Mouse (Mus musculus): ENCODE results near the gene Lrrc28.

Gene Lrrc28

DNA sequence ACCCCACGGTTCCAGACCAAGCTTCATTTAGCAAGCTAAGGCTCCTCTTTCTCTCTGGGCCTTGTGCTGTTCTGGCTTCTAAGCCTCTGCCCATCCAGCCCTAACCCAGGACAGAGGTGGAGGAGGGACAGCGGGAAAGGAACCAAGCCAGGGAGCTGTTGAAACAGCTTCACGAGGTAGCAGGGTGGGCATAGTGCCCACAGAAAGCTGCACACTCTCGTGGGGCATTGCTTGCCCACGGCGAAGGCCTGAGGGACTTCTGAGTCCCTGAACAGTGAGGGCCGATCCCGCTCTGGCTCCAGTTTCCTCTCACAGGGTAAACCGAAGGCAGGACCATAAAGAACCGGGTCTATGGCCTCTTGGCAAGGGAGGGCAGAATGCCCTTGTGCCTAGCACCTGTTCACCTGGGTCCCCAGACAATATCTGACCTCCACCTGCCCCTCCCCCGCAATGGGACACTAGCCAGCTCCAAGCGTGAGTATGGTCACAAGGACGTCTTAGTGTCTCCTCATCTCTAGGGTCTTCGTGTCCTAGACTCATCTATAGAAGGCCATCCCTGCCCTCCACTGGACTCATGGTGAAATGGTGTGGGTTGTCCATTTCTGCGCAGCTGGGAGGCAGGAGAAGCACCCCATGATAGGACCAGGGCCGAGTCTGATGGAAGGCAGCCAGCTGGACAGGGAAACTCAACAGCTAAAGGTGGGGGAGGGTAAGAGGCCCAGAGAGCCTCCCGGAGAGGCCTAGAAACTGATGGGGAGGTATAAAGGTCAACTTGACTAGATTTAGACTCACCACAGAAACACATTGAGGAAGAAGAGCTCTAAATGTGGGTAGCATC, 165.3 kb downstream of the Lrrc28 start:
- no peak for DNase-seq

DNA sequence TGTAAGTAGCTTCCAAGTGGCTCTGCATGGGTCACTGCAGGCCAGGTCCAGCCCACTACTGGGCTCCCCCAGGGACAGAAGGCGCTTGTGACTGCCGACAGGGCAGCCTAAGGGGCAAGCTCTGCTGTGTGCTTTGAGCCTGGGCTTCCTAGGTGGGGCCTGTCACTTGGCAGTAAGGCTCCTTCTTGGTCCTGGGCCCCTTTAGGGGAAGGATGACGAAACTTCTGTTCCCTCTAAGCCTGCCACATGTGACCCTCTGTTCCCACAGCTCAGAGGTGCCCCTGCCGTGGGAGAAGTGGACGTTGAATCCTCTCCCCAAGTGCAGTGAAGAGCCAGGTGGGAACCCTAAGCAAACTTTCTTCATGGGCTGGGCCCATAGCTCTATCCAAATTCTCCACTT, 165.9 kb downstream of the Lrrc28 start:
- no peak for DNase-seq

DNA sequence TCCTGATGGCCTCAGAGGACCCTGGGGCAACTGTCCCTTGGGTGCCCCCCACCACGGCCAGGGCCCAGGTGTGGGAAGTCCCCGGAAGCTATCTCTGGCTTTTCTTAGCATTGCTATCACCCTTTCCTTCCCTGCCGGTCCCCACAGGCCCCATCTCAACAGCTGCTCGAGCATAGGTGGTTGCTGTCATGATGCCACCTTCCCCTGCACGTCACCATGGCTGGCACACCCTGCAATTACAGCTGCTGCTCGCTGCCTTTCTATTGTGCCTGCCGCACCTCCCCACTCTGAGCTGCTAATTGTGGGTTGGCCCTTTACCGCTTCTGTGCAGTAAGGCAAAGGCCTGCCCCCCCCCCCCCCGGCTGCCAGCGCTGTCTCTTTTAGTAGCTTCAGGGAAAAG, 167.1 kb downstream of the Lrrc28 start:
- no peak for DNase-seq

DNA sequence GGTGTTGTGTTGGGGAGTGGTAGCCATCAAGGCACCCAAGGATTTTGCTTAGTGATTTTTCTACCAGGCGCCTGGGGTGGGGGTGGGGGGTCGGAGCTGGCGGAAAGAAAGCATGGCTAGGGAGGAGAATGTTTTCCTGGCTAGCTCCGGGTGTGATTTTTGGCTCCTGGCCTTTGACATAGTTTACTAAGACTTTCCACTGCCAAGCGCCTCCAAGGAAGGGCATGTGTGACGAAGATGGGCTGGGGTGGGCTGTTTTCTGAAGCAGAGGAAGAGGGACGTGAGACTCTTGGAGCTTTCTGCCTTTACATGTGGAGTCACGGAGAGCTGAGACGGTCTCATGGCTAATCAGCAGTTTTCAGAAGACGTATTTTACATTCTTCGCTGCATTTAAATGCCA, 173.8 kb downstream of the Lrrc28 start:
- DNase-seq, result no peak

DNA sequence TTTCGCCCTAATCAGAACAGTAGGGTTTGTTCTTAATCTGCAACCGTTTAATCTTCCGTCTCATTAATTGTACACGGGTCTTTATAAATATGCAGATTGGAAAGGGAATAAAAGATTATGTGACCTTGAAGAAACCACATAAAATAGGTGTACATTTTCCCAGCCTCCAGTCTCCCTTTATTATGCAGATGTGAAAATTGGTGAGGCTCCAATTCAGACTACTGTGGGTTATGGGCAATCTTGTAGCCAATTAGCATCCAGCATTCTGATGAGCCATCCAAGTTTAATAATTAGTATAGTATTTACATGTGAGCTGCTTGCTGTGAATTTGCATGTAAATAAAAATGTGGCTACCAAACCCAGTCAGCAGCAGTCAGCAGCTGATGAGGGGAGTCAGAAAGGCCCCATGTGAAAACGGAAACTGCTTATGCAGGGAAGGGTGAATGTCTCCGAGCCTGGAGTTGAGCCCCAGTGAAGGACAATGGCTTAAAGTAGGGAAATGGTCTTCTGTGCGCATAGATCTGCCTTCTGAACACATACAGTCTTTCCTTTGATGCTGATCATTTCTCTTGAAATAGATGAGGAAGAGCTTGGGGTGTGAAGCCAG, 176.2 kb downstream of the Lrrc28 start:
- DNase-seq, result no peak

DNA sequence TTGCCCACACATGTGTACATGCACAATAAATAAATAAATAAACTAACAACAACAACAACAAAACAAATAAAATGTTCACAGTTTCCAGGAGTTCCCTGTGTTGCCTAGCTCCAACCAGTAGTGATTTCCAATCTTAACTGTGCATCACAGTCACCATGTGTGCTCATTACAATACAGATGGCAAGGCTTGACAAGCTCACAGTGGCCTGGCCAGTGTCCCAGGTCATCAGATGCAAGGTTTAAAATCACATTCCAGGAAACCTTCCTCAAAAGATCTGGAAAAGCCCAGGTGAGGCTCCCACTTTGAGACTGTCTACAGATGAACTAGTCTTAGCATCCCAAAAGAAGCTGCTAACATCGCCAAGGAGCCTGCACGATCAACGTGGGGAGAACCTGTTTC, 176.9 kb downstream of the Lrrc28 start:
- DNase-seq, result peak; percentile 47

DNA sequence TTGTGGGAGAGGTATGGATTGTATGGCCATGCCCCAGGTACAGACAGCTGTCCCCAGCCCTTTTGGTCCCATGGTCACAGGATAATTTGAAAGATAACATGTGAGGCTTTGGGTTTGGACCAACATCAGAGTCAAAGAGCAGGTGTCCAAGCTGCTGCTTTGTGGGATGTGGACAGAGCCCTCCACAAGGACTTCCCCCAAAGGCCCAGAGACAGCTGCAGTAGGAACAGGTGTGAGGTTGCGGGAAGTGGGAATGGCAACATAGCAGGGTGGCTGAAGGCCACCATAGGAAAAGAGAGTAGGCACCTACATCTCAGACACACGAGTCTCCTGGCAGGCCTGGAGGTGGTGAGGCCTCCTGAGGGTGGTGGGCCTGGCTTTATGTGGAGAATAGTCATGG, 178.7 kb downstream of the Lrrc28 start:
- no peak for DNase-seq

DNA sequence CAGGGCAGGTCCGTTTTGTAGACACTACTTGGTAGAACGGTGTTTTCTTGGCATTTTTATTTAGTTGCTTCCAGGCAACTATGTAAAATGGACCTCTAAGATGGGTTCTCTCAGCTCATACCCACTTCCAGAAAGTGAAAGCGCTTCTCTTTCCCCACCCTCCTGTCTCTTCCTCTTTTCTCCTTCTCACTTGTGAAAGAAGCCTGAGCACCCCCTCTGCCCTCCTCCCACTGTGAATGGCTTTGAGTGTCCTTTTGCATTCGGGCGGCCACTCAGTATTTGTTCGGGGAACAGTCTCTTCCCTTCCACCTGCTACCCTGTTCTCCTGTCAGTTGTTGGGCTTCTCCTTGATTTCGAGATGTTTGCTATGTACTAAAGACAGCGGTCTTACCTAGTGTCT, 180.4 kb downstream of the Lrrc28 start:
- no peak for DNase-seq

DNA sequence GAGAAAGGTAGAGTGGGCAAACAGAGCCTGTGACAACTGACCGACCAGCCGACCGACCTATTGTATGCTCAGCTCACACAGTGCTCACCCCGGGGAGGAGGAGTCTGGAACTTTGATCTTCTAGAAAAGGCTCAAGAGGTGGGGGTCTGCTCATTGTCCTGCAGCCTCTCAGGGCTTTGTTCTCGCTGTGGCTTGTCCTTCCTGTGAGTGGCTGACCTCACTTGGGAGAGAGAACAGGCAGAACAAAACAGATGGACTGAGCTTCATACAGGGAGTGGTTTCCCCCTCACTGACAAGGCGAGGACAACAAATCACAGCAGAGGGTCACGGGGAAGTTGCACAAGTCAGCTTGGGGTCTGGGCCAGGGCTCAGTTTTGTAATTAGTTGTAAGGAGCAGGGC, 181.5 kb downstream of the Lrrc28 start:
- no peak for DNase-seq

All from cerebellum, adult 9-10 months (tissue).